Mouse (Mus musculus) mesoderm, embryonic 11.5 days (tissue): Measurements from ENCODE around the gene Stk39.
A peak's percentile ranks its signal among the peaks of the same experiment; 100 is the strongest.

ENCODE experiments used
- DNase-seq: peaks from one replicate; pipeline ENCODE4 v3.0.0-alpha.2; 2012; ENCODE audit warnings: low read depth, low spot score

Stk39 gene

GRCm38 (mm10) chr2:68346606-68347237, 125.3 kb downstream of the Stk39 start:
- DNase-seq, result no peak

GRCm38 (mm10) chr2:68345269-68345668, 126.8 kb downstream of the Stk39 start:
- no peak for DNase-seq

- DNase-seq, result no peak
Observed at GRCm38 (mm10) chr2:68343751-68344150, 128.3 kb downstream of the Stk39 start.

GRCm38 (mm10) chr2:68342122-68342646, 129.9 kb downstream of the Stk39 start:
- no peak for DNase-seq

- no peak for DNase-seq
Observed at GRCm38 (mm10) chr2:68336913-68337312, 135.2 kb downstream of the Stk39 start.

GRCm38 (mm10) chr2:68334945-68335344, 137.1 kb downstream of the Stk39 start:
- no peak for DNase-seq

GRCm38 (mm10) chr2:68325306-68325705, 146.8 kb downstream of the Stk39 start:
- DNase-seq, result no peak

GRCm38 (mm10) chr2:68321230-68321629, 150.8 kb downstream of the Stk39 start:
- no peak for DNase-seq

GRCm38 (mm10) chr2:68320670-68321069, 151.4 kb downstream of the Stk39 start:
- peak; percentile 28 for DNase-seq

- DNase-seq, result no peak
Observed at GRCm38 (mm10) chr2:68318452-68318851, 153.6 kb downstream of the Stk39 start.

- DNase-seq, result no peak
Observed at GRCm38 (mm10) chr2:68317895-68318294, 154.2 kb downstream of the Stk39 start.

- no peak for DNase-seq
Observed at GRCm38 (mm10) chr2:68317452-68317851, 154.6 kb downstream of the Stk39 start.

GRCm38 (mm10) chr2:68315258-68315657, 156.8 kb downstream of the Stk39 start:
- no peak for DNase-seq

GRCm38 (mm10) chr2:68310121-68310520, 161.9 kb downstream of the Stk39 start:
- peak; percentile 47 for DNase-seq

GRCm38 (mm10) chr2:68306519-68306918, 165.5 kb downstream of the Stk39 start:
- DNase-seq, result no peak

GRCm38 (mm10) chr2:68304771-68305460, 167.2 kb downstream of the Stk39 start:
- DNase-seq, result no peak

GRCm38 (mm10) chr2:68301811-68302542, 170.1 kb downstream of the Stk39 start:
- no peak for DNase-seq

GRCm38 (mm10) chr2:68298356-68298755, 173.7 kb downstream of the Stk39 start:
- DNase-seq, result no peak

- DNase-seq, result no peak
Observed at GRCm38 (mm10) chr2:68297955-68298354, 174.1 kb downstream of the Stk39 start.

- DNase-seq, result no peak
Observed at GRCm38 (mm10) chr2:68296743-68297142, 175.3 kb downstream of the Stk39 start.

- DNase-seq, result peak; percentile 61
Observed at GRCm38 (mm10) chr2:68292539-68293320, 179.3 kb downstream of the Stk39 start.

GRCm38 (mm10) chr2:68291895-68292294, 180.2 kb downstream of the Stk39 start:
- DNase-seq, result no peak
